Mouse (Mus musculus) kidney, postnatal 10 days (tissue): ENCODE measurements around the gene Kng2.
"Not testable (repeated sequence)": the region's sequence is repeated elsewhere in the genome, so short reads cannot be mapped to it uniquely, and the experiment has no call there.

ENCODE experiments used
- DNase-seq: peaks from one replicate; pipeline ENCODE4 v3.0.0; 2021; ENCODE audit warnings: mixed read lengths

Kng2 gene

GRCm38 (mm10) chr16:22955397-22956084 is 73.7 kb downstream of the Kng2 start:
- peak; percentile 19 for DNase-seq

GRCm38 (mm10) chr16:22953069-22953468 is 76.2 kb downstream of the Kng2 start:
- peak; percentile 12 for DNase-seq

- DNase-seq, result no peak
These were observed 78.4 kb downstream of the Kng2 start, which contains the start of gene Hrg for GRCm38 (mm10) chr16:22950840-22951395. TSS of gene Hrg (plus strand) at chr16:22951072.

GRCm38 (mm10) chr16:22947371-22947770 is 81.9 kb downstream of the Kng2 start:
- DNase-seq, result no peak

GRCm38 (mm10) chr16:22941825-22942476 is 87.3 kb downstream of the Kng2 start:
- DNase-seq, result not testable (repeated sequence)

- DNase-seq, result no peak
These were observed 90.1 kb downstream of the Kng2 start for GRCm38 (mm10) chr16:22939120-22939695.

GRCm38 (mm10) chr16:22938541-22938940 is 90.7 kb downstream of the Kng2 start:
- DNase-seq, result no peak

- DNase-seq, result no peak
These were observed 91.7 kb downstream of the Kng2 start for GRCm38 (mm10) chr16:22937631-22938030.
